Mouse (Mus musculus) heart, adult 2 months (tissue): ENCODE data around the gene Csrp2. TPM values are rescaled to one million over a fixed set of nuclear protein-coding genes. Genes with fewer than 3 reads are reported as not detected.

Experiments used
- DNase-seq, 2 experiments: peaks; one replicate each; pipeline ENCODE4 v3.0.0; 2021
- H3K27ac ChIP-seq: fragments of 200-600 bp; 2 replicates; pipeline ENCODE4 v1.8.1; 2022
- H3K27me3 ChIP-seq: fragments of 200-500 bp; 2 replicates; pipeline ENCODE4 v1.6.1; 2012; ENCODE audit warnings: mild to moderate bottlenecking, low read length, inconsistent platforms, mixed read lengths; ENCODE audit not compliant: control insufficient read depth, insufficient read depth
- H3K36me3 ChIP-seq: fragments of 200-500 bp; 2 replicates; pipeline ENCODE4 v1.6.1; 2012; ENCODE audit warnings: low read length, inconsistent platforms; ENCODE audit not compliant: control insufficient read depth, insufficient read depth
- H3K4me1 ChIP-seq: fragments of 200-500 bp; 2 replicates; pipeline ENCODE4 v1.6.1; 2011; ENCODE audit warnings: low read length; ENCODE audit not compliant: control insufficient read depth, insufficient read depth
- H3K4me3 ChIP-seq: fragments of 200-600 bp; 2 replicates; pipeline ENCODE4 v1.8.1; 2022
- H3K79me2 ChIP-seq: fragments of 200-500 bp; replicated peaks from 2 replicates; pipeline ENCODE4 v1.6.1; 2012; ENCODE audit warnings: mild to moderate bottlenecking, inconsistent platforms, low read length, moderate library complexity, mixed read lengths; ENCODE audit not compliant: control insufficient read depth, insufficient read depth
- H3K9ac ChIP-seq: fragments of 200-500 bp; 2 replicates; pipeline ENCODE4 v1.6.1; 2012; ENCODE audit warnings: low read depth, mild to moderate bottlenecking, control low read depth, inconsistent platforms, low read length, mixed read lengths
- CTCF ChIP-seq: fragments of 200-600 bp; IDR thresholded peaks from 2 replicates; pipeline ENCODE4 v1.8.1; 2022; ENCODE audit warnings: antibody characterized with exemption, mild to moderate bottlenecking, moderate library complexity
- EP300 ChIP-seq: fragments of 200-500 bp; IDR thresholded peaks from 2 replicates; pipeline ENCODE4 v1.6.1; 2011; ENCODE audit warnings: low read depth, low read length, control low read depth; ENCODE audit not compliant: insufficient read depth
- POLR2A ChIP-seq: fragments of 200-500 bp; IDR thresholded peaks from 2 replicates; pipeline ENCODE4 v1.6.1; 2011; ENCODE audit warnings: mild to moderate bottlenecking, low read depth, low read length, control low read depth; ENCODE audit not compliant: insufficient read depth
- WGBS: fragments of 180-500 bp; shearing (Covaris S2); methylation state at CpG from one replicate; pipeline ENCODE4 v1.1.7; 2018; 5-methylcytosine and 5-hydroxymethylcytosine counted together
- intact Hi-C: fragments of 180-260 bp; cut with DNase I; formaldehyde crosslinking; loops from one replicate; pipeline ENCODE4 v1.15.1; 2025
- polyA plus RNA-seq: library from polyadenylated mRNA; depleted of rRNA; stranded (reverse); fragments of >200 nt; gene quantifications from 2 replicates; pipeline ENCODE4 v1.2.3, GENCODE M21; 2012
- total RNA-seq, 2 experiments: library from RNA; stranded (reverse); gene quantifications; 2 replicates each; pipeline ENCODE4 v1.2.3; 2021

The Csrp2 gene
- total and polyA plus RNA-seq, 3 experiments: 37.0 to 41.6 (median 39.5) TPM

GRCm38 (mm10) chr10:110921890-110922289, 2.3 kb downstream of the Csrp2 start:
- DNase-seq: no peak
- no peak overlapping the region for H3K27ac ChIP-seq
- H3K9ac ChIP-seq: no peak overlapping the region; the same call in 1 of the 2 replicates
- no peak for TF ChIP-seq CTCF
- H3K4me3 ChIP-seq: no peak overlapping the region
- intact Hi-C loops: no loop called here
- no peaks in the 10 kb centered on the region for H3K27me3 ChIP-seq
- no peaks in the 10 kb centered on the region for H3K36me3 ChIP-seq
- peaks cover 3% of the 10 kb centered on the region for H3K79me2 ChIP-seq
- peaks cover 8% of the 10 kb centered on the region for H3K4me1 ChIP-seq
- 69% methylated on average over 3 of the region's 3 CpGs for WGBS

- Histone ChIP-seq H3K4me1 (peaks cover 9% of the 10 kb centered on the region), H3K79me2 (peaks cover 3% of the 10 kb centered on the region), H3K27me3 (no peaks in the 10 kb centered on the region), H3K36me3 (no peaks in the 10 kb centered on the region), H3K9ac (no peak overlapping the region), H3K4me3 (no peak overlapping the region), H3K27ac (no peak overlapping the region)
- intact Hi-C loops: no loop called here
- DNase-seq: no peak
- TF ChIP-seq EP300 (no peak), POLR2A (no peak), CTCF (no peak)
- 60% methylated on average over 9 of the region's 9 CpGs for WGBS
These were observed 3.0 kb downstream of the Csrp2 start for GRCm38 (mm10) chr10:110922612-110923011.

- no peak for TF ChIP-seq POLR2A
- peak; percentile 45 for TF ChIP-seq CTCF
- peaks cover 7% of the 10 kb centered on the region for H3K4me1 ChIP-seq
- no peaks in the 10 kb centered on the region; the same call in 1 of the 2 replicates for H3K79me2 ChIP-seq
- peak overlapping the region; percentile 29; the same call in 1 of the 2 replicates for H3K27ac ChIP-seq
- peak; percentile 41 to 56 for DNase-seq
- no peak overlapping the region for H3K4me3 ChIP-seq
- H3K27me3 ChIP-seq: no peaks in the 10 kb centered on the region
- H3K36me3 ChIP-seq: no peaks in the 10 kb centered on the region
- H3K9ac ChIP-seq: no peak overlapping the region
- intact Hi-C loops: no loop called here
- WGBS: 33% methylated on average over 11 of the region's 11 CpGs
These were observed 7.9 kb downstream of the Csrp2 start for GRCm38 (mm10) chr10:110927491-110927890.

GRCm38 (mm10) chr10:110929756-110930155, 10.2 kb downstream of the Csrp2 start:
- H3K79me2 ChIP-seq: no peaks in the 10 kb centered on the region; the same call in 1 of the 2 replicates
- intact Hi-C loops: no loop called here
- WGBS: 38% methylated on average over 4 of the region's 4 CpGs
- H3K9ac ChIP-seq: no peak overlapping the region
- H3K4me1 ChIP-seq: peaks cover 6% of the 10 kb centered on the region
- TF ChIP-seq POLR2A: no peak
- no peak for TF ChIP-seq CTCF
- no peak for TF ChIP-seq EP300
- no peak for DNase-seq
- H3K27ac ChIP-seq: no peak overlapping the region
- no peaks in the 10 kb centered on the region for H3K36me3 ChIP-seq
- no peaks in the 10 kb centered on the region for H3K27me3 ChIP-seq
- no peak overlapping the region for H3K4me3 ChIP-seq

- H3K4me1 ChIP-seq: peaks cover 5% of the 10 kb centered on the region
- H3K27me3 ChIP-seq: no peaks in the 10 kb centered on the region
- no peaks in the 10 kb centered on the region for H3K36me3 ChIP-seq
- peak overlapping the region; percentile 26; the same call in 1 of the 2 replicates for H3K27ac ChIP-seq
- H3K4me3 ChIP-seq: peak overlapping the region; percentile 0; the same call in 1 of the 2 replicates
- no peak overlapping the region; the same call in 1 of the 2 replicates for H3K9ac ChIP-seq
- no peak for DNase-seq
- intact Hi-C loops: no loop called here
- no peaks in the 10 kb centered on the region for H3K79me2 ChIP-seq
- TF ChIP-seq EP300 (no peak), CTCF (no peak), POLR2A (no peak)
- 63% methylated on average over 13 of the region's 13 CpGs for WGBS
These were observed 11.7 kb downstream of the Csrp2 start for GRCm38 (mm10) chr10:110931161-110931912.

- Histone ChIP-seq H3K4me1 (peaks cover 4% of the 10 kb centered on the region), H3K36me3 (no peaks in the 10 kb centered on the region), H3K27ac (peak overlapping the region; percentile 26; the same call in 1 of the 2 replicates), H3K27me3 (no peaks in the 10 kb centered on the region), H3K4me3 (peak overlapping the region; percentile 0; the same call in 1 of the 2 replicates), H3K9ac (no peak overlapping the region; the same call in 1 of the 2 replicates), H3K79me2 (no peaks in the 10 kb centered on the region)
- TF ChIP-seq EP300 (no peak), POLR2A (no peak), CTCF (no peak)
- intact Hi-C loops: no loop called here
- DNase-seq: peak in 1 of 2 experiments; percentile 55
- WGBS: 53% methylated on average over 20 of the region's 20 CpGs
These were observed 12.4 kb downstream of the Csrp2 start for GRCm38 (mm10) chr10:110931913-110932560.
